Mouse (Mus musculus) embryonic facial prominence, embryonic 10.5 days (tissue): ENCODE data around the gene Fyb2. TPM values are rescaled to one million over a fixed set of nuclear protein-coding genes. Genes with fewer than 3 reads are reported as not detected.

Experiments
- DNase-seq: peaks from one replicate; pipeline ENCODE4 v3.0.0-alpha.2; 2017; ENCODE audit warnings: low spot score
- H3K27ac ChIP-seq: fragments of 300-500 bp; sonication (generic); replicated peaks from 2 replicates; pipeline ENCODE4 v1.5.1; 2016; ENCODE audit warnings: mild to moderate bottlenecking
- H3K27me3 ChIP-seq: fragments of 300-500 bp; sonication (generic); replicated peaks from 2 replicates; pipeline ENCODE4 v1.6.1; 2016; ENCODE audit warnings: low read depth, mild to moderate bottlenecking; ENCODE audit not compliant: poor library complexity, severe bottlenecking
- H3K36me3 ChIP-seq: fragments of 300-500 bp; sonication (generic); replicated peaks from 2 replicates; pipeline ENCODE4 v1.6.1; 2016; ENCODE audit warnings: mild to moderate bottlenecking, moderate library complexity
- H3K4me1 ChIP-seq: fragments of 300-500 bp; sonication (generic); 2 replicates; pipeline ENCODE4 v1.6.1; 2016
- H3K4me3 ChIP-seq: fragments of 300-500 bp; sonication (generic); 2 replicates; pipeline ENCODE4 v1.5.1; 2016; ENCODE audit warnings: mild to moderate bottlenecking, moderate library complexity
- H3K9me3 ChIP-seq: fragments of 300-500 bp; sonication (generic); 2 replicates; pipeline ENCODE4 v1.6.1; 2016; ENCODE audit warnings: mild to moderate bottlenecking
- WGBS: fragments of 180-500 bp; shearing (Covaris S2); methylation state at CpG from one replicate; pipeline ENCODE4 v1.1.7; 2016; 5-methylcytosine and 5-hydroxymethylcytosine counted together
- polyA plus RNA-seq: library from polyadenylated mRNA; unstranded; fragments of >200 nt; fragmentation: Nextera tagmentation; extraction: Ambion mirVana; gene quantifications from 2 replicates; pipeline ENCODE4 v1.2.1, GENCODE M21; 2016

The Fyb2 gene
- polyA plus RNA-seq, 1 experiment from 2014 or later = 0.21 TPM

GRCm38 (mm10) chr4:105050041-105050440, 136.8 kb downstream of the Fyb2 start:
- 0 out of 2 replicates have a peak, but pooled peaks cover 4% of the 10 kb centered on the region for H3K4me1 ChIP-seq
- no peaks in the 10 kb centered on the region for H3K9me3 ChIP-seq
- whole genome bisulfite sequencing = 91% methylated on average over 1 of the region's 1 CpGs
- H3K36me3 ChIP-seq = no peaks in the 10 kb centered on the region
- H3K4me3 ChIP-seq = no peak overlapping the region
- no peaks in the 10 kb centered on the region for H3K27me3 ChIP-seq
- DNase-seq = no peak
- no peak overlapping the region for H3K27ac ChIP-seq

- no peak overlapping the region for H3K27ac ChIP-seq
- no peak for DNase-seq
- no peaks in the 10 kb centered on the region for H3K4me1 ChIP-seq
- H3K36me3 ChIP-seq = no peaks in the 10 kb centered on the region
- H3K4me3 ChIP-seq = no peak overlapping the region
- 94% methylated on average over 5 of the region's 5 CpGs for WGBS
- no peaks in the 10 kb centered on the region for H3K9me3 ChIP-seq
- no peaks in the 10 kb centered on the region for H3K27me3 ChIP-seq
Observed at GRCm38 (mm10) chr4:105051291-105051690, 138.0 kb downstream of the Fyb2 start.

Other genes starting within 250 kb of the Fyb2 start
- gene C8b, start 147.1 kb upstream of the Fyb2 start, polyA plus RNA-seq = 0.06 and 0.13 TPM in 2 replicates
- not detected in 2 replicates for gene Gm17662, start 56.1 kb upstream of the Fyb2 start, polyA plus RNA-seq
- gene C8a, start 37.1 kb upstream of the Fyb2 start, polyA plus RNA-seq = not detected in 2 replicates
- 1.1 and 1.3 TPM in 2 replicates for gene Prkaa2, start 196.4 kb downstream of the Fyb2 start, polyA plus RNA-seq
- 67.6 and 77.1 TPM in 2 replicates for gene Plpp3, start 243.9 kb downstream of the Fyb2 start, polyA plus RNA-seq